Mouse (Mus musculus): ENCODE results near the gene Tnpo3. TPM values are rescaled to one million over a fixed set of nuclear protein-coding genes. Genes with fewer than 3 reads are reported as not detected.
"Not testable (repeated sequence)": the region's sequence is repeated elsewhere in the genome, so short reads cannot be mapped to it uniquely, and the experiment has no call there.

Gene Tnpo3
- polyA plus RNA-seq, 1 experiment from 2014 or later: 71.6 TPM

DNA sequence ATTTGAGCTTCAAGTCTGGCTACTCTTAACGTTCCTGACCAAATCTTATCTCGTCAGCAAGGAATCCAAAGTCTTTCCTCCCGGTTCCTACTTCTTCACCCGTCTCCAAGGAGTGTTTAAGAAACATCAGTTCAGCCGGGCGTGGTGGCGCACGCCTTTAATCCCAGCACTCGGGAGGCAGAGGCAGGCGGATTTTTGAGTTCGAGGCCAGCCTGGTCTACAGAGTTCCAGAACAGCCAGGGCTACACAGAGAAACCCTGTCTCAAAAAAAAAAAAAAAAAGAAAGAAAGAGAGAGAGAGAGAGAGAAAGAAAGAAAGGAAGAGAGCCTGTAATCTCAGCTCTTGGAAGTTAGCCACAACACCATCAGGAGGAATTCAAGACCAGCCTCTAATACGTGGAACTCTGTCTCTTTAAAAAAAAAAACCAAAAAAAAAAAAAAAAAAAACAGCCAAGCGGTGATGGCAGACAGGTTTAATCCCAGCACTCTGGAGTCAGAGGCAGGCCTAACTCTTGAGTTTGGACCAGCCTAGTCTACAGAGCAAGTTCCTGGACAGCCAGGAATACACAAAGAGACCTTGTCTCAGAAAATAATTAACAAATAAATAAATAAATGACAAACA, 443 bp upstream of the Tnpo3 start:
- peak overlapping the region; percentile 91 for H3K4me2 ChIP-seq
- H3K9ac ChIP-seq: peak overlapping the region; percentile 98
- H3K27ac ChIP-seq (ENCODE audit: poor library complexity, severe bottlenecking): peak overlapping the region; percentile 84; the same call in 1 of the 2 replicates
- H3K4me1 ChIP-seq (replicated peaks): peaks cover 14% of the 10 kb centered on the region
- 24% methylated on average over 13 of the region's 13 CpGs for WGBS
- not testable (repeated sequence) for H3K36me3 ChIP-seq; H3K9me3 ChIP-seq (replicated peaks); H3K27me3 ChIP-seq (replicated peaks); ATAC-seq (ENCODE audit: insufficient number of reproducible peaks, low FRiP score)
- H3K4me3 ChIP-seq: peak overlapping the region; percentile 100

DNA sequence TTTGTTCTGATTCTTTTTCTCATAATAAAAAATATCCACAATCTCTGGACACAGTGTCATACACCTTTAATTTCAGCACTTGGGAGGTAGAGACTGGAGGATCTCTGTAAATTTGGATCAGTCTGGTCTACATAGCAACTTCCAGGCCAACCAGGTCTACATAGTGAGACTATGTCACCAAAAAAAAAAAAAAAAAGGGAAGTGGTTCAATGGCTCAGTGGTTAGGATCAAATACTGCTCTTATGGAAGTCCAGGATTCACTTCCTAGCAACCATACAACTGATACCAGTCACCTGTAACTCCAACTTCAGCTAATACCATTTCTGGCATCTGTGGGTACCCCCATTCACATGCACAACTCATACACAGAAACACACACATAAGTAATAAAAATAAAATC, 9.5 kb downstream of the Tnpo3 start:
- no peak overlapping the region for H3K4me3 ChIP-seq
- ATAC-seq (ENCODE audit: insufficient number of reproducible peaks, low FRiP score): no peak
- no peak overlapping the region for H3K4me2 ChIP-seq
- no peak overlapping the region for H3K9ac ChIP-seq
- H3K9me3 ChIP-seq (replicated peaks): no peaks in the 10 kb centered on the region
- H3K27ac ChIP-seq (ENCODE audit: poor library complexity, severe bottlenecking): no peak overlapping the region
- H3K4me1 ChIP-seq (replicated peaks): peaks cover under 1% of the 10 kb centered on the region
- H3K27me3 ChIP-seq (replicated peaks): no peaks in the 10 kb centered on the region
- H3K36me3 ChIP-seq: no peaks in the 10 kb centered on the region

DNA sequence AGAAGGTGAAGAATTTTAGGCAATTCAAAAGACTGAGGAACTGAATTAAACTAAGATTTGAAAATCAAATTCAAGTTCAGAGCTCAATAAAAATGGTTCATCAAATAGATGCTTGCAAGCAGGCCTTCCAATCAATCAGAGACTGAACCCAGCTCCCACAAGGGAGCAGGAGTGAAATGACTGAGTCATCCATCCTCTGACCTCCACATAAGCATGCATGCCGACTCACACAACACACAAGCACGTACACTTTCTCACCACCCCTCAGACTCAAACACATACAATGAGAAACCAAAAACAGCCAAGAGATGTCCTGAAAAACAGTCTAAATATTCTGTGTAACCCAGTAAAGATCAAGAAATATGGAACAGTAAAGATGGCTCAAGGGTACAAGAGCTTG, 14.0 kb downstream of the Tnpo3 start:
- ATAC-seq (ENCODE audit: insufficient number of reproducible peaks, low FRiP score): no peak
- WGBS: 74% methylated on average over 2 of the region's 2 CpGs
- no peak overlapping the region for H3K4me3 ChIP-seq
- H3K36me3 ChIP-seq: no peaks in the 10 kb centered on the region
- 0 out of 2 replicates have a peak overlapping the region, but pooled peaks have one; percentile 18 for H3K9ac ChIP-seq
- no peak overlapping the region for H3K27ac ChIP-seq (ENCODE audit: poor library complexity, severe bottlenecking)
- no peaks in the 10 kb centered on the region for H3K9me3 ChIP-seq (replicated peaks)
- H3K27me3 ChIP-seq (replicated peaks): no peaks in the 10 kb centered on the region
- no peak overlapping the region for H3K4me2 ChIP-seq
- H3K4me1 ChIP-seq (replicated peaks): no peaks in the 10 kb centered on the region; the same call in 1 of the 2 replicates

- no peaks in the 10 kb centered on the region for H3K4me1 ChIP-seq (replicated peaks)
- WGBS: 95% methylated on average over 3 of the region's 3 CpGs
- ATAC-seq (ENCODE audit: insufficient number of reproducible peaks, low FRiP score): no peak
- H3K9ac ChIP-seq: no peak overlapping the region
- H3K36me3 ChIP-seq: peaks cover 79% of the 10 kb centered on the region
- no peak overlapping the region for H3K4me2 ChIP-seq
- H3K27me3 ChIP-seq (replicated peaks): no peaks in the 10 kb centered on the region
- H3K4me3 ChIP-seq: no peak overlapping the region
- no peak overlapping the region for H3K27ac ChIP-seq (ENCODE audit: poor library complexity, severe bottlenecking)
- no peaks in the 10 kb centered on the region for H3K9me3 ChIP-seq (replicated peaks)
These were observed 28.5 kb downstream of the Tnpo3 start for GRCm38 (mm10) chr6:29581202-29581601.

DNA sequence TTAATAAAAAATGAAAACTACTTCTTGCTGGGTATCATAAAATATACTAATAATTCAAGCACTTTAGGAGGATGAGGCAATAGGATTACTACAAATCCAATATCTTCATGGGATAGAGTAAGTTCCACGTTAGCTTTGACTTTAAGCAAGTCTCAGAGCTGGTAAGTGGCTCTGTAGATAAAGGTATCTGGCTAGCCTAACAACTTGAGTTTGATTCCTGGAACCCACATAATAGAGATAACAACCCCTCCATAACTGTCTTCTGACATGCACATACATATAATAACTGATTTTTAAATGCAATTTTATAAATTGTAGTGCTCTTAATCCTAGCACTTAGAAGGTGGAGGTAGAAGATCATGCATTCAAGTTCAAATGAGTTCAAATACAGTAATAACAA, 28.9 kb downstream of the Tnpo3 start:
- H3K9me3 ChIP-seq (replicated peaks): no peaks in the 10 kb centered on the region
- no peak overlapping the region for H3K4me3 ChIP-seq
- H3K9ac ChIP-seq: no peak overlapping the region
- no peak overlapping the region for H3K4me2 ChIP-seq
- no peak for ATAC-seq (ENCODE audit: insufficient number of reproducible peaks, low FRiP score)
- peaks cover 79% of the 10 kb centered on the region for H3K36me3 ChIP-seq
- no peaks in the 10 kb centered on the region for H3K27me3 ChIP-seq (replicated peaks)
- no peaks in the 10 kb centered on the region for H3K4me1 ChIP-seq (replicated peaks)
- H3K27ac ChIP-seq (ENCODE audit: poor library complexity, severe bottlenecking): no peak overlapping the region
- WGBS: 74% methylated on average over 1 of the region's 1 CpGs

DNA sequence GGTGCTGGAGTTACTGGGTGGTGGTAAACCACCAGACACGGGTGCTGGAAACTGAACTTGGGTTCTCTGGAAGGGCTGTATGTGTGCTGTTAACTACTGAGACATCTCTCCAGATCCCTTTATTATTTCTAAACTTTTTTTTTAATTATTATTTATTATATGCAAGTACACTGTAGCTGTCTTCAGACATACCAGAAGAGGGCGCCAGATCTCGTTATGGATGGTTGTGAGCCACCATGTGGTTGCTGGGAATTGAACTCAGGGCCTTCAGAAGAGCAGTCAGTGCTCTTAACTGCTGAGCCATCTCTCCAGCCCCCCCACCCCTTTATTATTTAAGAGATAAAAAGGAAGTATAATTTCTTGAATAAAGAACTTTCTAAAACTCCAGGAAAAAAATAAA, 33.3 kb downstream of the Tnpo3 start:
- WGBS: 83% methylated on average over 3 of the region's 3 CpGs
- ATAC-seq (ENCODE audit: insufficient number of reproducible peaks, low FRiP score); H3K9ac ChIP-seq; H3K4me3 ChIP-seq; H3K27me3 ChIP-seq (replicated peaks); H3K4me1 ChIP-seq (replicated peaks); H3K4me2 ChIP-seq; H3K27ac ChIP-seq (ENCODE audit: poor library complexity, severe bottlenecking); H3K9me3 ChIP-seq (replicated peaks): not testable (repeated sequence)
- peaks cover 79% of the 10 kb centered on the region for H3K36me3 ChIP-seq

- Histone ChIP-seq H3K36me3 (peaks cover 80% of the 10 kb centered on the region), H3K4me2 (no peak overlapping the region), H3K9me3 (replicated peaks) (no peaks in the 10 kb centered on the region), H3K9ac (no peak overlapping the region), H3K4me1 (replicated peaks) (no peaks in the 10 kb centered on the region), H3K27me3 (replicated peaks) (no peaks in the 10 kb centered on the region), H3K27ac (ENCODE audit: poor library complexity, severe bottlenecking) (no peak overlapping the region), H3K4me3 (no peak overlapping the region)
- no peak for ATAC-seq (ENCODE audit: insufficient number of reproducible peaks, low FRiP score)
- WGBS: 92% methylated on average over 2 of the region's 2 CpGs
These were observed 52.6 kb downstream of the Tnpo3 start for GRCm38 (mm10) chr6:29557112-29557511.

DNA sequence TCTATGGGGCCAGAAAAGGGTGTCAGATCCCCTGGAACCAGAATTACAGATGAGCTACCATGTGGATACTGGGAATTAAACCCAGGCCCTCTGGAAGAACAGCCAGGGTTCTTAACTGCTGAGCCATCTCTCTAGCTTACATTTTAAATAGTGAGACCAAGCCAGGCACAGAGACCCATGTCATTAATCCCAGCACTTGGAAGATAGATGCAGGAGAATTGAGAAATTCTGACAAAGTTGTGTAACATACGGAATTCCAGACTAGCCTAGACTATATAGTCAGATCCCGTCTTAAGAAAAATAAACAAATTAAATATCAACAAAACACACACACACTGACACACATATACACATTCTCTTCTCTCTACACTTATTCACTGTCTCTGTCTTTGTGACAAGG, 57.2 kb downstream of the Tnpo3 start:
- Histone ChIP-seq H3K27me3 (replicated peaks) (no peaks in the 10 kb centered on the region), H3K4me3 (no peak overlapping the region), H3K36me3 (peaks cover 84% of the 10 kb centered on the region), H3K4me2 (no peak overlapping the region), H3K4me1 (replicated peaks) (no peaks in the 10 kb centered on the region), H3K9ac (no peak overlapping the region), H3K27ac (ENCODE audit: poor library complexity, severe bottlenecking) (no peak overlapping the region), H3K9me3 (replicated peaks) (no peaks in the 10 kb centered on the region)
- 79% methylated on average over 2 of the region's 2 CpGs for WGBS
- ATAC-seq (ENCODE audit: insufficient number of reproducible peaks, low FRiP score): no peak

DNA sequence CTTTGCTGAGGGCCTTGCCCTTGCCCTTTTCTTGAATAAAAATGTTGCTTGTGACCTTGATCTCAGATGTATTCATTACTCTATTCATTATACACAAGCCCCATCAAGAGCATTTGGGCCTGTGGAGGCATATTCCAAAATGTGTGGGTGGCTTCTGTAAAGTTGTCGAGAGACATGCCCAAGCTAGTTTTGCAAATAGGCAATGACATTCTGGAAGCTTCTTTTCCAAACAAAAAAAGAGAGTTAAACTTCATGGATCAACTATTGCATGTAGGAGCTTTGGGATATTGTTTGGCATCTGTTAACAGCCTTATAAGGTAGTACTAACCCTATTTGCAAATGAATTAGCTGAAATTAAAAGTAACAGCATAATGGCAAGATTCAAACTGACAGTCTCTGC, 61.6 kb downstream of the Tnpo3 start:
- Histone ChIP-seq H3K4me2 (no peak overlapping the region), H3K9me3 (replicated peaks) (peaks cover 4% of the 10 kb centered on the region; the same call in 1 of the 2 replicates), H3K4me3 (no peak overlapping the region), H3K27ac (ENCODE audit: poor library complexity, severe bottlenecking) (no peak overlapping the region), H3K4me1 (replicated peaks) (no peaks in the 10 kb centered on the region), H3K36me3 (peaks cover 83% of the 10 kb centered on the region), H3K9ac (no peak overlapping the region), H3K27me3 (replicated peaks) (no peaks in the 10 kb centered on the region)
- no peak for ATAC-seq (ENCODE audit: insufficient number of reproducible peaks, low FRiP score)
- 94% methylated on average over 1 of the region's 1 CpGs for WGBS

- no peak overlapping the region for H3K4me2 ChIP-seq
- no peaks in the 10 kb centered on the region for H3K27me3 ChIP-seq (replicated peaks)
- no peak overlapping the region for H3K4me3 ChIP-seq
- H3K36me3 ChIP-seq: peaks cover 84% of the 10 kb centered on the region
- no peaks in the 10 kb centered on the region for H3K4me1 ChIP-seq (replicated peaks)
- H3K9me3 ChIP-seq (replicated peaks): peaks cover 4% of the 10 kb centered on the region; the same call in 1 of the 2 replicates
- no peak overlapping the region for H3K27ac ChIP-seq (ENCODE audit: poor library complexity, severe bottlenecking)
- ATAC-seq (ENCODE audit: insufficient number of reproducible peaks, low FRiP score): no peak
- H3K9ac ChIP-seq: no peak overlapping the region
These were observed 62.1 kb downstream of the Tnpo3 start for GRCm38 (mm10) chr6:29547582-29547981.

GRCm38 (mm10) chr6:29545611-29546010, 64.1 kb downstream of the Tnpo3 start:
- H3K4me3 ChIP-seq: no peak overlapping the region
- no peak overlapping the region for H3K27ac ChIP-seq (ENCODE audit: poor library complexity, severe bottlenecking)
- no peaks in the 10 kb centered on the region for H3K4me1 ChIP-seq (replicated peaks)
- peaks cover 81% of the 10 kb centered on the region for H3K36me3 ChIP-seq
- H3K4me2 ChIP-seq: no peak overlapping the region
- H3K9ac ChIP-seq: no peak overlapping the region
- WGBS: 90% methylated on average over 2 of the region's 2 CpGs
- H3K9me3 ChIP-seq (replicated peaks): peaks cover 4% of the 10 kb centered on the region; the same call in 1 of the 2 replicates
- no peak for ATAC-seq (ENCODE audit: insufficient number of reproducible peaks, low FRiP score)
- no peaks in the 10 kb centered on the region for H3K27me3 ChIP-seq (replicated peaks)

GRCm38 (mm10) chr6:29540956-29541355, 68.7 kb downstream of the Tnpo3 start:
- no peaks in the 10 kb centered on the region for H3K4me1 ChIP-seq (replicated peaks)
- H3K9me3 ChIP-seq (replicated peaks): peaks cover 4% of the 10 kb centered on the region; the same call in 1 of the 2 replicates
- no peak for ATAC-seq (ENCODE audit: insufficient number of reproducible peaks, low FRiP score)
- H3K4me2 ChIP-seq: no peak overlapping the region
- H3K27me3 ChIP-seq (replicated peaks): no peaks in the 10 kb centered on the region
- peaks cover 62% of the 10 kb centered on the region for H3K36me3 ChIP-seq
- whole genome bisulfite sequencing: 86% methylated on average over 1 of the region's 1 CpGs
- H3K27ac ChIP-seq (ENCODE audit: poor library complexity, severe bottlenecking): no peak overlapping the region
- no peak overlapping the region for H3K9ac ChIP-seq
- H3K4me3 ChIP-seq: no peak overlapping the region
